Mouse (Mus musculus) gastrocnemius, adult 8-10 months (tissue): ENCODE results near the gene Mapk8. TPM values are rescaled to one million over a fixed set of nuclear protein-coding genes. Genes with fewer than 3 reads are reported as not detected.

Source experiments
- DNase-seq, 2 experiments: peaks; one replicate each; pipeline ENCODE4 v3.0.0; 2022; ENCODE audit warnings: low spot score in 2 of 2
- total RNA-seq, 4 experiments: library from RNA; stranded (reverse); gene quantifications; 2 replicates each; pipeline ENCODE4 v1.2.4; 2022

The Mapk8 gene
- total RNA-seq, 4 experiments from 2014 or later, result 29.2 to 32.3 (median 30.4) TPM

DNA sequence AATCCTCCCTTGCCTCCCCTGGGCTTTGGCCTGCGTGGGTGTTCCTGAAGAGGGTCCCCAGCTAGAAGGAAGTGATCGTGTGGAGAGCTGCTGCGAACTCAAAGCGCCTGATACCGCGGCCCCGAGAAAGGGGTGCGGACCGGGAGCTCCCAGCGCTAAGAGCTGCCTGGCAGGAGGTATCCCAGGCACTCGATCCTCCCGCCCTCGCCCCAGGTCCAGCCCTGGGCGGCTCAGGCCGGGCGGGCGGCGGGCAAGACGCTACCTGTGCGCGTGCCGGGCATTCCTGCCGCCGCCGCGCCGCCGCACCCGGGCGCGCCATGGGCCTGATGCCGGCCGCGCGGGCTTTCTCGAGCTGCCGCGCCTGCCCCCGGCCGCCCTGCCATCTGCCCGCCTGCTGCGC, 95.9 kb downstream of the Mapk8 start:
- DNase-seq, result no peak

- no peak for DNase-seq
Observed at GRCm38 (mm10) chr14:33348146-33348545, 98.8 kb downstream of the Mapk8 start.

DNA sequence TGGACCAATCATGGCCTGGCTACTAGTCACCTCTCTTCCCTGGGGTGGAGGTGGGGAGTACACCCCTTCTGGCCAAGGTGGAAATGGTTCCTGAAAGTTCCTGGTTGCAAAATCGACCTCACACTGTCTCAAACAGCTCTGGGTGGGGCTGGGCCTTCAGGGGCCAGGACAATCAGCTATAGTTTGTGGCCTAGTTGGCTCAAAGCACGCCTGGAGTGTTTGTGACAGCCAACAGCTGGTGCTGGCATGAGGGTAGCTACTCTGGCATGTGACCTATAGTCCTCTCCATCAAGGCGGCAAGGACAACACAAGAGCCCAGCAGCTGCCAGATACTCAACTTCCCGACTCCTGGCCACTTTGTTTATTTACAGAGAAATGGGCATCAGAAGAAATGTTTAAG, 99.2 kb downstream of the Mapk8 start:
- no peak for DNase-seq

GRCm38 (mm10) chr14:33346546-33346945, 100.4 kb downstream of the Mapk8 start:
- DNase-seq, result no peak

DNA sequence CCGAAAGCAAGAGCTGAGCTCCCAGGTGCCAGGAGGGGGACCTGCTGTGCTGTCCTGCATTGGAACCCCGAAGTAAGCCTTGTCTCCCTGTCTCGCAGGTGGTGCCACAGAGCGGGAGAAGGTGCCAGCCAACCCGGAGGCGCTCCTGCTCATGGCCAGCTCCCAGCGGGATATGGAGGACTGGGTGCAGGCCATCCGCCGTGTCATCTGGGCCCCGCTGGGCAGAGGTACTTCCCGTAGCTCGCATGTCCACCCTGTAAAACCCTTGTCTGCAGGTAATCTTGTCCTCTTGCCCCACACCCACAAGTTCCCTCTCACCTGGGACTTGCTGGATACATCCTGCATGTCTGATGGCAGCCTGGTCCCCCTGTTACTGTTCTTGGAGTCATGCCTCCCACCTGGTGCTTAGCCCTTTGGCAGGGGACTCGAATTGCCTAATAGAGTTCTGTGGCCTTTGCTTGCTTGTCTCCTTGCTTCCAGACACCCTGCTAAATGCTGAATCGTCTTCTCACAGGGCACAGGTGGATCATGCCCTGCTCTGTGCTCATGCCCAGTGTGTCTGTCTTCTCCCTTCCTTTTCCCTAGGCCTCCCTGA, 103.7 kb downstream of the Mapk8 start:
- no peak for DNase-seq

DNA sequence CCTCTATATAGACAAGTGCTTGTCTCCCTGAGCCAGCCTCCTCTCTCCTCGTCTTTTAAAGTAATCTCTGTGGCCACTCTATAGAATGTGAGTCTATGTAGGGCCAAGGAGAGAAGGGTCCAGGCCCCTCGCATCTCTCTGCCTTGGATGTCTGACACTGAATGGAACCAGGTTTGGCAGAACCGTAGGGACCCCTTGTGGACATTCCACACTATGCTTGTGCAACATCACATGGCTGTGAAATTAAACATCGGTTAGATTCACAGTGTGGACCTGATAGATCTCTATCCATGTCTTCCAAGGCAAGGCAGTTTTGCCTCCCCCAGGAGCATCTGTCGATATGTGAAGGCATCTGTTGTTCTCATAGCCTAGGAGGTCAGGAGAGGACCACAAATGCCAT, 108.3 kb downstream of the Mapk8 start:
- no peak for DNase-seq

DNA sequence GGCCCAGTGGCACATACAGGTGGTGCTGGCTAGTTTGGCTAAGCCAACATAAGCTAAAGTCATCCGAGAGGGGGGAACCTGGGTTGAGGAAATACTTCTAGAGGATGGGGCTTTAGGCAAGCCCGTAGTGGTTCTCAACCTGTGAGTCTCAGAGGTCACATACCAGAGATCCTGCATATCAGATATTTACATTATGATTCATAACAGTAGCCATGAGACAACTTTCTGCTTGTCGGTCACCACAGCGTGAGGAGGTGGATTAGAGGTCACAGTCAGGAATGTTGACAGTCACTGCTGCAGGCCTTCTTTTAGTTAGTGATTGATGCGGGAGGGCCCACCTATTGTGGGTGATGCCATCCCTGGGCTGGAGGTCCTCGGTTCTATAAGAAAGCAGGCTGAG, 111.2 kb downstream of the Mapk8 start:
- DNase-seq, result no peak

DNA sequence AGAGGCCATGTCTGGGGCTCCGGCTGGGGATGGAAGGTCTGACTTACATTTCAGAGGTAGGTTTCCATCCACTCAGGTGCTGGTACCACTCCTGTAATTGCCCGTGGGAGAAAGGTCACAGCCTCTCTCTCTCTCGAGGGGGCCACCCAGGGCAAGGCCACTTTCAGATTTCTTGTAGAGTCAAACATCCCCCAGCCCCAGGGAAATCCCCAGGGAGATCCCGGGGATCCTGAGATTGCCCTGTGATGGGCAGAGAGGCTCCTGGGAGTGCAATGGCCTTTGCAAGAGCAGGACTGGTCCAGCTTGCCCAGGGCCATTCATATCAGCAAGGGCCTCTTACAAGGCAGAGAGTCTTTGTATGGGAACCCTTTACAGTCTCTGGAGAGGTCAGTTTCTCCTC, 112.6 kb downstream of the Mapk8 start:
- no peak for DNase-seq

DNA sequence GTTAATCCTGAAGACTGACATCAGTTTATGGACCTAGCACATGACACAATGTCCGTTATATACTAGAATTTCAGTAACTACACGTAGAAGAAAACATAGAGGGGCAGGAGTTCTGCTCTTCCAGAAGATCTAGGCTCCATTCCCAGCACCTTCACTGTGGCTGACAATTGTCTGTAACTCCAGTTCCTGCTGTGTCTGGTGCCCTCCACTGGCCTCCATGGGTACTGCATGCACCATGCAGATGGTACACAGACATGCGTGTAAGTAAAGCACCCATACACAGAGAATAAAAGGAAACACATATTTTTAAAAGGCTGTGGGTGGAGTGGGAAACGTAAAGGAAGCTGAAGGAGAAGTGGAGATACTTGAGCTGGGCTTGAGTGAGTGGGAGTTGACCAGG, 113.1 kb downstream of the Mapk8 start:
- no peak for DNase-seq

DNA sequence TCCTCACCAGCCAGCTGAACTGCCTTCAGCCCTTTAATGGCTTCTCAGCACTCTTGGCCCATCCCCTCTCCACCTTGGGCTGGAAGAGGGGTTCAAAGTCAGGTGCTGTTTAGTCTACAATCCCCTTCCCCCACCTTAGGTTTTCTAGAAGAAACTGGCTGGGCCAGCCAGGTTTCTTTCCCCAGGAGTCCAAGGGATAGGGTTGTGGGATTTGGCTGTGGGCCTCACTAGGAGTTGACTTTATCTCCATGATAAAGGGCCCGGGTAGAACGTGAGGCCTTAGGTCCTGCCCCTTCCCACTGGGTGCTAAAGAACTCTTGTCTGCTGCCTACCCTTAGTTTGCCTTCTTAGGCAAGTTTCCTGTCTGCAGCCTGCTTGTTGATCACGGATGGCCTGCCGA, 115.3 kb downstream of the Mapk8 start:
- no peak for DNase-seq

DNA sequence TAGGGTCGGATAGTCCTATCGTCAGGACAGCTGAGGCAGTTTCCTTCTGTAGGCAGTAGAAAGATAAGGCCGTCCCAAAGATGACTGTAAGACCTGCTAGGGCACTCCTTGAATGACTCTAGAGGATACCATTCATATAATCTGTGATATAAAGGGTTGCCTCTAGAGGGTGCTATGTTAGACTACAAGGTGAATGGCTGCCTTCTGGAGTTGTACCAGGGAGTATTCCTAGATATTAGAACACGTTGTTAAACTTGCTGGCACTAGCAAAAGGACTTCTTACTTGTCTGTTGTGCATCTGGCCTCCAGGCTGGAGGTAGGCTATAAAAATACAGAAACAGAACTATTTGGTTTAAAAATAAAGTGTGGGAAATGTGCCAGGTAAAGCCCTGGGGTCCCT, 116.0 kb downstream of the Mapk8 start:
- DNase-seq, result no peak

DNA sequence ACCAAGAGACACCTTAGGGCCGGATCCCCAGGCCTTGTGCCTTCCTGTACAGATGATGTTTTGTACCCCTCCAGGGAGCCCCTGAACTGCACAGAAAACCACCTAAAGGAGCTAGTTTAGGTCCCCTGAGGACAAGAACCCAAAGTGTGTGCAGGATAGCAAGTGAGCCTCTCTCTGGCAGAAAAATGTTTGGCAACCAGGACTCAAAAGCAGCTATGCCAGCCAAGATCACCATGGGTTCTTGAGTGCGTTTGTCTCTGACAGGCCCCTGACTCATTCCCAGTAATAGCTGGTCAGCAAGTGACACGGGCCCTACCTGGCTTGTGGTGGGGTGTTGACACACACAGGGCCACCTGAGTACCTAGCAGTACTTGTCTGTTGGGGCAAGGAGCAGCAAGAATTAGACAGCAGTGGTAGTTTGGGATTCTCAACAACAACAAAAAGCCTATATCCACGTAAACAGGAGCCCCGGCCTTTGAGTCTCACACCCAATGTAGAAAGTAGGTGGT, 117.6 kb downstream of the Mapk8 start:
- DNase-seq, result no peak

- DNase-seq, result no peak
Observed at GRCm38 (mm10) chr14:33328369-33328768, 118.6 kb downstream of the Mapk8 start.

Other genes starting within 250 kb of the Mapk8 start
- gene Arhgap22, start 233.1 kb downstream of the Mapk8 start, total RNA-seq, result 1 to 10 TPM in 1 of 4 experiments, under 1 TPM in 3; 0.27 to 1.3 (median 0.70) TPM
- gene Frmpd2, start 24.5 kb upstream of the Mapk8 start, total RNA-seq, result not detected
- not detected for gene Ptpn20, start 142.0 kb upstream of the Mapk8 start, total RNA-seq